Mouse (Mus musculus): ENCODE measurements around the gene Pdp2. TPM values are rescaled to one million over a fixed set of nuclear protein-coding genes. Genes with fewer than 3 reads are reported as not detected.
A peak's percentile ranks its signal among the peaks of the same experiment; 100 is the strongest.

Gene Pdp2
- polyA plus RNA-seq, 1 experiment, result 2.4 TPM

DNA sequence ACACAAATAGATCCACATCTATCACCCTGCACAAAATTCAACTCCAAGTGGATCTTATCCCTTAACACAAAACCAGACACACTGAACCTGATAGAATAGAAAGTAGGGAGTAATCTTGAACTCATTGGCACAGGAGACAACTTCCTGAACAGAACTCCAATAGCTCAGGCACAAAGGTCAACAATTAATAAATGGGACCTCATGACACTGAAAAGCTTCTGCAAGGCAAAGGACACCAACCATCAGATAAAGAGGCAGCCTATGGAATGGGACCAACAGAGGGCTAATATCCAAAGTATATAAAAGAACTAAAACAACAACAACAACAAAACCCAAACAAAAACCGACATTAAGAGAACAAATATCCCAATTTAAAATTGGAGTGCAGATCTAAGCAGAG is 6.7 kb upstream of the Pdp2 start:
- TF ChIP-seq POLR2A (IDR thresholded peaks at IDR 0.05; ENCODE audit: low read depth, low read length), result no peak
- TF ChIP-seq CTCF (IDR thresholded peaks at IDR 0.05; ENCODE audit: extremely low read depth, insufficient read depth, insufficient read length, insufficient replicate concordance), result no peak
- Histone ChIP-seq H3K27ac (ENCODE audit: insufficient read depth, low read length) (no peak overlapping the region), H3K4me3 (ENCODE audit: extremely low read depth, insufficient read depth, insufficient read length) (no peak overlapping the region), H3K27me3 (ENCODE audit: control insufficient read depth, insufficient read depth, low read length) (no peaks in the 10 kb centered on the region), H3K4me1 (ENCODE audit: control insufficient read depth, insufficient read depth, insufficient read length) (no peaks in the 10 kb centered on the region), H3K36me3 (ENCODE audit: control insufficient read depth, insufficient read depth, low read length) (no peaks in the 10 kb centered on the region)
- DNase-seq (ENCODE audit: low read depth in 1 of 2, low spot score in 2 of 2), result no peak
- WGBS, result 69% methylated on average over 1 of the region's 1 CpGs

DNA sequence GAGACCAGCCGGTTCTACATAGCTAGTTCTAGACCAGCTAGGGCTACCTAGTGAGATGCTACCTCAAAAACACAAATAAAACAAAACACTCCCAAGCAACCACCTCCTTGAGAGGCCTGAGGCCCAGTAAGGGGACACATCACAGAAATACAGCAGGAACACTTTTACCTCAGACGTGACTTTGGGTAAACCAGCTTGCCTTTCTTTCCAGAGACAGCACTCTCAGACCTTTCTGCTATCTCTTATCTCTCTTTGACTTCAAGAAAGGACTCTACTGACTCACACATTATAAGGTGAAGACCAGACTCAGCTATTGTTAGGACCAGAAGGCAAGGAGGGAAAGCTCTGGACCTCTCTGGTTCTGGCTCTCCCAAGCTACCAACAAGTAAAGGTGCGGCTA is 967 bp upstream of the Pdp2 start:
- 91% methylated on average over 3 of the region's 3 CpGs for WGBS
- H3K36me3 ChIP-seq (ENCODE audit: control insufficient read depth, insufficient read depth, low read length), result peaks cover 8% of the 10 kb centered on the region
- H3K27ac ChIP-seq (ENCODE audit: insufficient read depth, low read length), result no peak overlapping the region
- H3K27me3 ChIP-seq (ENCODE audit: control insufficient read depth, insufficient read depth, low read length), result no peaks in the 10 kb centered on the region
- TF ChIP-seq POLR2A (IDR thresholded peaks at IDR 0.05; ENCODE audit: low read depth, low read length), result no peak
- TF ChIP-seq CTCF (IDR thresholded peaks at IDR 0.05; ENCODE audit: extremely low read depth, insufficient read depth, insufficient read length, insufficient replicate concordance), result no peak
- no peak for DNase-seq (ENCODE audit: low read depth in 1 of 2, low spot score in 2 of 2)
- H3K4me1 ChIP-seq (ENCODE audit: control insufficient read depth, insufficient read depth, insufficient read length), result peaks cover 2% of the 10 kb centered on the region; the same call in 1 of the 2 replicates
- no peak overlapping the region for H3K4me3 ChIP-seq (ENCODE audit: extremely low read depth, insufficient read depth, insufficient read length)

DNA sequence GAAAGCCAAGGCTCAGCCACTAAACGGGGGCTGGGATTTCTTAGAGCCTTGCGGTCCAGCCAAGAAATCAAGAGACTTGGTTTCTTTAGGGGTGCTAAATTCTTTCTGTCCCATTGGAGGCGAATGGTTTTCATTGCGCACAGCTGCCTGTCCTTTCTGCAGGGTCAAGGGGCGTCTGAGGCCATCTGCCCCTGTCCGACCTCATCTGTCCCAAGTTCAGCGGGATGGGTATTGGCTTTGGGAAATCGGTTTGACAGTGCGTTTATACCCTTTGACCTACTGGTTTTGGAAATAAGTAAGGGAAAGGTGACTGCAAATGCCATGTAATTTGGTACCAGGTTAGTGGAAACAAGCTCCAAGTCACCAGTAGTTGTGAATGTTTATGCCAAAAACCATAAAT is 605 bp downstream of the Pdp2 start:
- H3K27me3 ChIP-seq (ENCODE audit: control insufficient read depth, insufficient read depth, low read length), result no peaks in the 10 kb centered on the region
- TF ChIP-seq CTCF (IDR thresholded peaks at IDR 0.05; ENCODE audit: extremely low read depth, insufficient read depth, insufficient read length, insufficient replicate concordance), result no peak
- no peak for TF ChIP-seq POLR2A (IDR thresholded peaks at IDR 0.05; ENCODE audit: low read depth, low read length)
- peak overlapping the region; percentile 96 for H3K4me3 ChIP-seq (ENCODE audit: extremely low read depth, insufficient read depth, insufficient read length)
- DNase-seq (ENCODE audit: low read depth in 1 of 2, low spot score in 2 of 2), result no peak
- peaks cover 8% of the 10 kb centered on the region for H3K36me3 ChIP-seq (ENCODE audit: control insufficient read depth, insufficient read depth, low read length)
- H3K27ac ChIP-seq (ENCODE audit: insufficient read depth, low read length), result peak overlapping the region; percentile 85; the same call in 1 of the 2 replicates
- 4% methylated on average over 9 of the region's 9 CpGs for WGBS
- H3K4me1 ChIP-seq (ENCODE audit: control insufficient read depth, insufficient read depth, insufficient read length), result peaks cover 2% of the 10 kb centered on the region; the same call in 1 of the 2 replicates

- peaks cover 2% of the 10 kb centered on the region; the same call in 1 of the 2 replicates for H3K4me1 ChIP-seq (ENCODE audit: control insufficient read depth, insufficient read depth, insufficient read length)
- H3K27me3 ChIP-seq (ENCODE audit: control insufficient read depth, insufficient read depth, low read length), result no peaks in the 10 kb centered on the region
- TF ChIP-seq CTCF (IDR thresholded peaks at IDR 0.05; ENCODE audit: extremely low read depth, insufficient read depth, insufficient read length, insufficient replicate concordance), result no peak
- no peak for TF ChIP-seq POLR2A (IDR thresholded peaks at IDR 0.05; ENCODE audit: low read depth, low read length)
- no peak for DNase-seq (ENCODE audit: low read depth in 1 of 2, low spot score in 2 of 2)
- 89% methylated on average over 6 of the region's 6 CpGs for WGBS
- H3K36me3 ChIP-seq (ENCODE audit: control insufficient read depth, insufficient read depth, low read length), result peaks cover 8% of the 10 kb centered on the region
- H3K27ac ChIP-seq (ENCODE audit: insufficient read depth, low read length), result no peak overlapping the region
- H3K4me3 ChIP-seq (ENCODE audit: extremely low read depth, insufficient read depth, insufficient read length), result no peak overlapping the region
Measured at GRCm38 (mm10) chr8:104592566-104592965, 1.3 kb downstream of the Pdp2 start.

DNA sequence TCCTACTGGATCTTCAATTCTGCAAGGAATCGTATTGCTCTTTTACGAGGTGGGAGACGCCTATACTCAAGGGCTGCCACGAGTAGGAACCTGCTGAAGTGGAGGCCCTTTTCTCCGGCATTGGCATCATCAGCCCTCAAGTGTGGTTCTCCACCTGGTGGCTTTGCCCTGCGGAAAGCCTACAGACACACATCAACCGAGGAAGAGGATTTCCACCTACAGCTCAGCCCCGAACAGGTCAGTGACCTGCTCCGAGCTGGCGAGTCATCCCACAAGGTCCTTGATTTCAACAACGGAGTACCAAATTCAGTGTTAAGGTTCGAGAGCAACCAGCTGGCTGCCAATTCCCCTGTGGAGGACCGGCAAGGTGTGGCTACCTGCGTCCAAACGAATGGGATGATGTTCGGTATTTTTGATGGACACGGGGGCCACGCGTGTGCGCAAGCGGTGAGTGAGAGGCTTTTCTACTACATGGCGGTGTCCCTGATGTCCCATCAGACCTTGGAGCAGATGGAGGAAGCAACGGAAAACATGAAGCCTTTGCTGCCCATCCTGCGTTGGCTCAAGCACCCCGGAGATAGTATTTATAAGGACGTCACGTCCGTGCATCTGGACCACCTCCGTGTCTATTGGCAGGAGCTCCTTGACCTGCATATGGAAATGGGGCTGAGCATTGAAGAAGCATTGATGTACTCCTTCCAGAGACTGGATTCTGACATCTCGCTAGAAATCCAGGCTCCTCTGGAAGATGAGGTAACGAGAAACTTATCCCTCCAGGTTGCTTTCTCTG is 2.5 kb downstream of the Pdp2 start:
- Histone ChIP-seq H3K36me3 (ENCODE audit: control insufficient read depth, insufficient read depth, low read length) (peaks cover 8% of the 10 kb centered on the region), H3K27me3 (ENCODE audit: control insufficient read depth, insufficient read depth, low read length) (no peaks in the 10 kb centered on the region), H3K27ac (ENCODE audit: insufficient read depth, low read length) (no peak overlapping the region), H3K4me3 (ENCODE audit: extremely low read depth, insufficient read depth, insufficient read length) (no peak overlapping the region), H3K4me1 (ENCODE audit: control insufficient read depth, insufficient read depth, insufficient read length) (peaks cover 2% of the 10 kb centered on the region; the same call in 1 of the 2 replicates)
- WGBS, result 95% methylated on average over 31 of the region's 31 CpGs
- TF ChIP-seq POLR2A (IDR thresholded peaks at IDR 0.05; ENCODE audit: low read depth, low read length) (no peak), CTCF (IDR thresholded peaks at IDR 0.05; ENCODE audit: extremely low read depth, insufficient read depth, insufficient read length, insufficient replicate concordance) (no peak)
- DNase-seq (ENCODE audit: low read depth in 1 of 2, low spot score in 2 of 2), result no peak

DNA sequence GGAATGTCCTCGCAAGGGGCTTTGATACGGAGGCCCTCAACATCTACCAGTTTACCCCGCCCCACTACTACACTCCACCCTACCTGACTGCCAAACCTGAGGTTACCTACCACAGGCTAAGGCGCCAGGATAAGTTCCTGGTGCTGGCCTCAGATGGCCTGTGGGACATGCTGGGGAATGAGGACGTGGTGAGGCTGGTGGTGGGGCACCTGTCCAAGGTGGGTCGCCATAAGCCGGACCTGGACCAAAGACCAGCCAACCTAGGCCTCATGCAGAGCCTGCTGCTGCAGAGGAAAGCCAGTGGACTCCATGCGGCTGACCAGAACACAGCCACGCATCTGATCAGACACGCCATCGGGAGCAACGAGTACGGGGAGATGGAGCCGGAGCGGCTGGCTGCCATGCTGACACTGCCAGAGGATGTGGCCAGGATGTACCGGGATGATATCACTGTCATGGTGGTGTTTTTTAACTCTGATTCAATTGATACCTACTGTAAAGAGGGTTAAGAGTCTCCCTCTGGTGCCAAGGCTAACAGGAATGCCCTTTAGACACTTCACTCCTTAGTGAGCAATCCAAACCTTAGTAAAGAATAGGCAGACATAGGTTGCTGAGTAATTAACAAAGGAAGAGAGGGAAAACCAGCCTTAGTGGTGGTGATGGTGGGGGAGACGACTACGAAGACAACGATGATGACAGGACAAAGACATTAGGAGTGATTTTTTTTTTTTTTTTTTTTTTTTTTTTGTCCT is 3.5 kb downstream of the Pdp2 start:
- Histone ChIP-seq H3K4me3 (ENCODE audit: extremely low read depth, insufficient read depth, insufficient read length) (no peak overlapping the region), H3K36me3 (ENCODE audit: control insufficient read depth, insufficient read depth, low read length) (peaks cover 8% of the 10 kb centered on the region), H3K27ac (ENCODE audit: insufficient read depth, low read length) (no peak overlapping the region), H3K4me1 (ENCODE audit: control insufficient read depth, insufficient read depth, insufficient read length) (peaks cover 2% of the 10 kb centered on the region; the same call in 1 of the 2 replicates), H3K27me3 (ENCODE audit: control insufficient read depth, insufficient read depth, low read length) (no peaks in the 10 kb centered on the region)
- no peak for TF ChIP-seq CTCF (IDR thresholded peaks at IDR 0.05; ENCODE audit: extremely low read depth, insufficient read depth, insufficient read length, insufficient replicate concordance)
- no peak for TF ChIP-seq POLR2A (IDR thresholded peaks at IDR 0.05; ENCODE audit: low read depth, low read length)
- WGBS, result 95% methylated on average over 19 of the region's 19 CpGs
- no peak for DNase-seq (ENCODE audit: low read depth in 1 of 2, low spot score in 2 of 2)
